Mouse (Mus musculus) adrenal gland, postnatal 10 days (tissue): ENCODE results near the gene Slamf8. TPM values are rescaled to one million over a fixed set of nuclear protein-coding genes. Genes with fewer than 3 reads are reported as not detected.

ENCODE experiments used
- DNase-seq: peaks from one replicate; pipeline ENCODE4 v3.0.0; 2021; ENCODE audit warnings: mixed read lengths
- long read RNA-seq, 2 experiments: library from polyadenylated mRNA; stranded (forward); transcript quantifications; one replicate each; pipeline ENCODE4 v2.0.0; 2021
- total RNA-seq, 2 experiments: library from RNA; stranded (reverse); gene quantifications; 2 replicates each; pipeline ENCODE4 v1.2.3; 2021

The Slamf8 gene
- under 1 TPM in 1 of 2 experiments, not detected in 1; 0.58 TPM for total RNA-seq
- long read RNA-seq, experiment 1, partial matches to known transcripts, result 0 of 2 reads
- long read RNA-seq, experiment 1, other reads (novel, unspliced or antisense), result 0 of 2 reads
- long read RNA-seq, experiment 2, partial matches to known transcripts, result 0 of 2 reads
- long read RNA-seq, experiment 2, other reads (novel, unspliced or antisense), result 0 of 2 reads

DNA sequence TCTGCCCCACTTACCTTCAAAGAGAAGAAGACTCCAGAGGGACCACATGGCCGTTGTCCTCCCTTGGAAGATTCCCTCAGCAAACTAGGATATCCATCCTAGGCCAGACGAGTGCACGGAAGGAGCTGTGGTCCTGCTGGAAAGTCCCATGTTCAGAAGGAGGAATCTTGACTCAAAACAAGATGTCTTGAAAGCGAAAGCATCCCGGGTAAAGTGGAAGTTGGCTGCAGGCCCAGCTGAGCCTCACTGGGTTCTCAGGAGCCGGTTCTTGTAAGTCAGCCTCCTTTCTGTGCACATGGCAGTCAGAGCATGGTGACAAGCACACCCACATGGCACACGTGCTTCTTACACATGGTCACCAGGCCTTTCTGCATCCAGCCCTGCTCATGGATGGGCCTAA, at the start of gene Slamf8:
TSS of gene Slamf8 (minus strand) at position 184 of the 400 bp plus-strand sequence.
- DNase-seq, result peak; percentile 12

DNA sequence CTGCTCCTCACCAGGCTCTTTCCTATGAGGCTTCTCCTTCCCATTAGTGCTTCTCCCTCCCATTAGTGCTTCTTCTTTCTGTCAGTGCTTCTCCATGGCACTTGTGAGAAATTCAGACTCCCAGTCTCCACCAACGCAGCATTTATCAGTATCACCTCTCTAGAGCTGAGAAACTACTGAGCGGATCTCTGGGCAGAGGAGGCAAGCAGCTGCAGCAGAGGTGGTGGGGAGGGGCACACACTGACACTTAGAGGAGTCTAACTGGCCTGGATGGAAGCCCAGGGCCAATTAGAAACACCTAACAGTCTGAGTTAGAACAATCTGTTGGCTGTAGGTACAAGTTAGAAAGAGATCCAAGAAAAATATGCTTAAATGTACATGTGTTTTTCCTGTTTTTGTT, 48.4 kb upstream of the Slamf8 start:
- DNase-seq, result no peak

DNA sequence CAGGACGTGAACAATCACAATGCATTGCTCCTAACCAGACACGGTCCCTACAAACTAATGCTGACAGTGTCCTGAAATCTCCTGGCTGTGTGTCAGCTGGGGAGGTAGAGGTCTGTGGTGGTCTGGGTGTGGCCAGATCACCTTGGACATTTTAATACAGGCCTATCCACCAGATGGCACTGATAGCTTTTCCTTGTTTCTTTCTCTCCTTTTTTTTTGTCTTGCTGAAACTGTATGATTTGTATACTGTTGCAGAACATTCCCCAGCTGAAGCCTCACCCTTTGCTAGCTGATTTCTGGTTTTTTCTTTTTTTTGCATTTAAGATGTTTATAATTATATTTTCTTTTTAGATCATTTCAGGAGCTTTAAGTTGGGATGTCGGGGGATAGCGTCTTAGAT, 47.4 kb upstream of the Slamf8 start:
- DNase-seq, result no peak

DNA sequence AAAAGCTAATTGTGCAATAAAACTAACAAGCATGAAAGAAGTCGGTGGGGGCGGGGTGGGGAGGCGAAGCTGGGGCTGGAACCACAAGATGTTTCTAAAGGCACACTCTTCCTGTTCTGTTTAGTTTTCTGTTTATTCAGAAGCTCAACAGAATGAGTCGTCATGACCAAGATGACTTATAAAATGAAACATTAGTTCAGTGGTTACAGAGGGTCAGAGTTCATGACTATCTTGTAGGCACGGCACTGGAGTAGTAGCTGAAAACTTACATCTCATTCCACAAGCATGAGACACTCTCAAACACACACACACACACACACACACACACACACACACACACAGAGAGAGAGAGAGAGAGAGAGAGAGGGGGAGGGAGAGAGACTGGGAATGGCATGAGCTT, 45.9 kb upstream of the Slamf8 start:
- DNase-seq, result no peak

DNA sequence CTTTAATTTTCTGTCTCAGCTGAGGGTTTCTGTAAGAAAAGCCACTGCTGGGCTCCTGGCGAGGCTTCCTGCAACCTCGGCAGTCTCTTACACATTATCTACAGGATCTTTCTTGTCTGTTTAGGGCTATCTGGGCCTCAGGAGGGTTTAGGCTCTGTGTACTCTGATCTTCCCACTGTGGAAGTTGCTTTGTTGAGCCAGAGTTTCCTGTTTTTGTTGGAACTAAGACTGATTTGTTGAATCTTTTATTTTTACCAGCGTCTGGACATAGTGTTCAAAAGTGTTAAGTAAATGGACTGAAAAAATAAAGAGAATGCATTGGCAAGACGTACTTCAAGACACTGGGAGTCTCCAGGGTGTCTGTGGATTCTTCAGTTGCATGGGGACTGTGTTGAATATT, 44.9 kb upstream of the Slamf8 start:
- DNase-seq, result no peak

DNA sequence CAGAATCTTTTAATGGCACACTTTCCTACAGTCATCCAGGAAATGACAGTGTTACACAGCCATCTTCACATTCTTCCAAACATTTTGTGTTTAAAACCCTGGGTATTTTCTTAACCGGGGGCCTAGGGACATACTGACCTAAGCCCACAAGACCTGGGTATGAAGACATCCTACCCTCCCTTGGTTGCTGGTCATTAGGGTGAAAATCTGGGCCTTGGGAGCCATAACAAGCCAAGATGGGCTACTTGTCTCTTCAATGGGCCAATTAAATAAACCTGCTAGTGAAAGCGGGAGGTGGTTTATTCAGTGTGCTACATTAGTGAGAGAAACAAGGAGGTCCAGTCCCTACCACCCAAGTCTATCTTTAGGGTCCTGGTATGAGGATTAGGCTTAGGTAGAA, 43.8 kb upstream of the Slamf8 start:
- no peak for DNase-seq

DNA sequence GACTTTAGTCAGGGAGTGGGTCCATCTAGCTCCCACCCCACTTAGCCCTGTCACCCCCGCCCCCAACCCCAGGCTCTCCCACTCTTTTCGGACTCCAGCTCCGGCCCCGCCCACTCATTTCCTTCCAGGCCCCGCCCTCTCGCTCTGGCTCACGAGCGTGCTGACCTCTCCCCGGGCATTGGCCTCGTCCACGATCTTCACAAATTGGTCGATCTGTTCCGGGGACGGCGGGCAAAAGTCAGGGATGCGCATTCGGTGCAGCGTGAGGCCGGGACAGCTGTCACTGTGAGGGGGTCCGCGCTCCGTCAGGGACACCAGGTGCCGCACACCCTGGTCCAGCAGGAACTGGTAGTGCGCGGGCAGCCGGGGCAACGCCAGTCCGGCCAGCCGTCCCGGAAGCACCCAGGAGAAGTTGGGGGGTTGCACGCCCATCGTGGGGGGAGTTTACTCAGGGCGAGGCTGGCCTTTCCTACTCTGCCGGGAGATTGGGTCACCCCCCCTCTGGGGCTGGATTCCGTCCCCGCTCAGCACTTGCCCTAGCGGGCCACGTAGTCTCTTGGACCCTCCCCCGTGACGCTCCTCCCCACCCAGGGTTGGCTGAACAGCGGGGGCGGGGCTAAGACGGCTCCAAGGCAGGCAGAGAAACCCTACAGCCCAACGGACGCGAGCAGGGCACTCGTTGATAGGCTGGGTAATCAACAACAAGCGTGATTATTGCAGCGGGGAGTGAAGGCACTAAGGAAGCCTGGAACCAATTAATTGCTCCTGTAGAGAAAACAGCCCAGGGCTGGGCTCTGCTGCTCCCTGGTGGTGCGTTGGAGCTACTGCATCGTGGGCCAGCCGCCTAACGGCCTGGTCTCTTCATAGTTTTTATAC, 42.3 kb upstream of the Slamf8 start, which contains the start of gene Dusp23:
TSS of gene Dusp23 (minus strand) at position 512 of the 876 bp plus-strand sequence.
- DNase-seq, result peak; percentile 98

DNA sequence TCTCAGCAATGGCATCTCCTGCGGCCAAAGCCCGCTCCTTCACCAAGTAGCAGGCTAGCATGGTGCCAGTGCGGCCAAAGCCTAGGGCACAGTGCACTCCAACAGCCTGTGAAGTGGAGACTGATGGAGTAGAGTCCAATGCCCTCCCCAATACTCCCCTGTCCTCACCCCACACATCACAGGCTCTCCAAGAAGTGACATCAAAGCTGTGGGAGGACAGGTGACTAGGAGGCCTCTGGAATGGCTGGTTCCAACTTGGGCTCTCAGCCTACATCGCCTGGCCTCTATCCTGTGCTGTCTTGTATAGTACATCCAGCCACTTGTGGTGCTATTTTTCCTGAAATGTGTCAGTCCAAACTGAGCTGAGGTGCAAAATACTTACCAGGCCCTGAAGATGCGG, 41.4 kb upstream of the Slamf8 start:
- DNase-seq, result no peak

DNA sequence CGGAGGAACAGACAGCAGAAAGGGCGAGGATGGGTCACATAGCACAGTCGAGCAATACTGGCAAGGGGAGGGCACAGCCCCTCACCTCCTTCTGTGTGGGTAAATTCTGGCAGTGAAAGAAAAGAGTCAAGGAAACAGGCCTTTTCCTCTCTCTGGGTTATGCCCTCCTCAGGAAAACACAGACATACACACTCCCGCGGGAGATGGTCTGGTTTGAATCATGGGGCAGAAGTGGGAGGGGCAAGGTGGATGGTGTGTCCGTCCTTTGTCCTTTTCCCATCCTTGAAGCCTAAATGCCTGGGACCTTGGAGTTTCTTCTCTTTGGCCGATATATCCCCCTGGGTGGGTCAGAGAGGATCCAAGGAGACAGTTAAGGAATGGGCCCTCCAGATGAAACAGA, 39.5 kb upstream of the Slamf8 start:
- no peak for DNase-seq

DNA sequence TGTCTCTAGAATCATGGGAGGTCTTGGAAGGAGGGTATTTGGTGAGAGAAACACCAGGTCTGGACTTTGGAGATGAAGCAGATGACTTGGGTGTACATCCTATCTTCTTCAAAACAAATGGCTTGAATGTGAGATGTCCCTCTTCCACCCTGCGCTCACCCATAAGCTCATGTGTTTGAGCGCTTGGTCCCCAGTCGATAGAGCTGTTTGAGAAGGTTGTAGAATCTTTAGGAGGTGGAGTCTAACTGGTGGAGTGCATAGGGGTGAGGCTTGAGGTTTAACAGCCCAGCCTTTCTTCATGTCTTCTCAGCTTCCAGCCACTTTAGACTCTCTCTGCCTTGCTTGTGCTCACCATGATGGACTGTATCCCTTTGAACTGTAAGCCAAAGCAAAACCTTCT, 35.9 kb upstream of the Slamf8 start:
- no peak for DNase-seq

DNA sequence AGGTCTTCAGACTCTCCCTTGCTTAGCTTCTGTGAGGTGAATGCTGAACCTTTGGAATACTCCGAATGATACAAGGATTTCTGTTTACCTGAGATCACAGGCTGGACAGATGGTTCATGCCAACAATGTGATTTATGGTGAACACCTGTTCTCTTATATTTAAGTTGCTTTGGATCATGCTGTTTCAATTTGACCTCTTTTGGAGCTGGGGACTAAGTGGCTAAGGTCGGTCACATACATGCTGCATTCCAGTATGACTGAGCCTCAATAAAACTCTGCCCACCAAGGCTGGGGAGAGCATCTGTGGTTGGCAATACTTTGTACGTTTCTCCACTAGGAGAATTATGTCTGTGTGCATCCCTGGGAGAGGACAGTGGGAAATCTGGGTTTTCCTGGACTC, 33.7 kb upstream of the Slamf8 start:
- no peak for DNase-seq

DNA sequence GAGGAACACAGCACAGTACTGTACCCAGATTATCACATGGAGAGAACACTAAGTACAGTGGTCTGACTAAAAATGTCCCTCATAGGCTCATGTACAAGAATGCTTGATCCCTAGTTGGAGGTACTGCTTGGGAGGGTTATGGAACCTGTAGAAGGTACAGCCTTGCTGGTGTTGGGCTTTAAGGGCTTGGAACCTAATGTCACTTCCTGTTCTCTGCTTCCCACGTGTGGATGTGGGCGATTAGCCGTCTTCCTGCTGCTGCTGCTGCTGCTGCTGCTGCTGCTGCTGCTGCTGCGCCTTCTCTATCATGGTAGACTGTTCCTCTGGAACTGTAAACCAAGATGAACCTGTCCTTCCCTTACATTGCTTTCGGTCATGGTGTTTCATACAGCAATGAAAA, 33.2 kb upstream of the Slamf8 start:
- no peak for DNase-seq

DNA sequence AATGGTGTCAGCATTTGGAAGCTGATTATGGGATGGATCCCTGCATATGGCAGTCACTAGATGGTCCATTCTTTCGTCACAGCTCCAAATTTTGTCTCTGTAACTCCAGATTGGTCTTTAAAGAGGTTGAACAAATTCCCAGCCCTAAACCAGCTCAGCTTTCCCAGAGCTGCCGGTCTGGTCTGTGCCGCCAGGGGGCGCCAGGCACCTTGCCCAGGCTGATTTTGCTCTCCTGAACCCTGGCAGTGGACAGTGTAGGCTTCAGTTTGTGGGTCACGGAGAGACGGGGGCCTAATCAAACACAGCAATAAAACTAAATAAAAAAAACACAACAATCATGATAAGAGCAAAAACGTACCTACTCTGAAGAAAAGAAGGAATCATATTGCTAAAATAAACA, 28.9 kb upstream of the Slamf8 start:
- peak; percentile 88 for DNase-seq

DNA sequence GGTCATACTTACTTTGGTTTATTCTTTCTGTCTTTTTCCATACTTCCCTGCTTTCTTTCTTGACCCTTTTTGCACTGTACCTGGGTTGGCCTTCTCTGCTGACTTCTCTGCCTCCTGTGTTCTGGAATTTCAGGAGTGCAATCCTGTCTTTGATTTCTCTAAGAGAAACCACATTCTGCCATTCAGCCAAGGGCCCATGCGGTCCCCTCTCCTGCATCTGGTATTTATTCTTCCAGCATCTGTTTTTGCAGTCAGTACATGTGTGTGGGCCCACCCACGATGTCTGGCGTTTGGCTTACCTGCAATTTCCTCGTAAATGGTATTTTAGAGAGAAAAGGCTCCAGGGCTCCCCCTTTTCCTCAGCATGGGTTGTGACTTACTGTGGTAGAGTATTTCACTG, 27.8 kb upstream of the Slamf8 start:
- DNase-seq, result no peak

DNA sequence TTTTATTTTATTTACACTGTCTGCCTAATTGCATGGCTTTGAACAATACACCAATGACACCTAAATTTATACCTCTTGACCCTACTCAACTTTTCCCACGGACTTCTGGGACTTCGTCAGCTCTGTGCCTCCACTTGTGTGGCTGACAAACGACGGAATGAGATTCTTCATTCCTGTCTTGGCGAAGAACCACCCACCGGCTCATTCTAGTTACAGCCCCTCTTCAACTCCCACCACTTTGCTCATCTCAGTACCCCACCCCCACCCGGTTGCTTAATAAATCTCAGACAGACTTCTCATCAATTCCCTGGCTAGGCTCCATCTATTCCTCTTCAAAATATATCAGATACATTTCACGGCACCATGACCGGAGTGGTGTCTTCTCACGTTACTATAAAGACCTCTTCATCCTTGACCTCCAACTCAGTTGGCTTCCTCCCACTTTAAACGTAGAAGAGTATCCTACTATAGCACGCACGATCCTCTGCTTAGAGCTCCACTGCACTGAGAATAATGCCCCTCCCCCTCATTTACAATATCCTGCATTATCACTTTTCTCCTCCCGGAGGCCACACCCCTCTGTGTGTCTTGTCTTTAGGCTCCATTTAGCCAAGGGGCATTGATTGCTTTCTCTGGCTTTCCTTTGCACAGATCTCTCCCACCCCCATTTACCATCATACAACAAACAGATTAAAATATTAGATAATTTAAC, 27.2 kb upstream of the Slamf8 start:
- no peak for DNase-seq

DNA sequence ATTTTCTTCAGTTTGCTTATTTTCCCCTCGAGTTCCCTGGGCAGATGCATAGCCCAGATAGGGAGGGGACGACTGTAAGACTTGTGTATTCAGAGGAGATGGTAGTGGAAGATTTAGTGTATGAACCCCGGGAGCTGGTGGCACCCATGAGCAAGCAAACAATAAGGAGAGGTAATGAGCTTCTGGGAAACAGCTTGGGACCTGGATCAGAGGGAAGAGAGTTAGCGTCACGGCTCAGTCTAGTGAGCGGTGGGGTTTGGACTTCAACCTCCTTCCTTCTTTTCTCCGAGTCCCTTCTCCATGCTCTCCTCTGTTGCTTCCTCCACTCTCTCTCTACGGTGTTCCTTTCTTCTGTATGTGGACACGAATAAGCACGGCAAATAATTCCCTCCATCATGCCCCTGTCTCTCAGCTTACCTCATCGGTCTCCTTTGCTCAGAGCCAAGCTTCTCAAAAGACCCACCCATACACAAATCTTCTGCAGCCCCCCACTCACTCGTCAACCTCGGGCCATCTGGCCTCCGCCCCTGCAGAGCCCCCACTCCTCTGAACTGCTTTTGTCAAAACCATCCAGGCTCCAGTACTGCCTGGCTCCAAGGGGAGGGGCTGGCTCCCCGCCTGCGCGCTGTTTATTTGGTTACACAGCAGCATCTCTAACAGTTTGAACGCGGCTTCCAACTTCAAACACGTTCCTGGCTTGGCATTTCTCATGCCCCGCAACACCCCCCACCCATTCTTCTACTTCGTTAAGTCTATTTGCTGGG, 26.4 kb upstream of the Slamf8 start:
- no peak for DNase-seq

DNA sequence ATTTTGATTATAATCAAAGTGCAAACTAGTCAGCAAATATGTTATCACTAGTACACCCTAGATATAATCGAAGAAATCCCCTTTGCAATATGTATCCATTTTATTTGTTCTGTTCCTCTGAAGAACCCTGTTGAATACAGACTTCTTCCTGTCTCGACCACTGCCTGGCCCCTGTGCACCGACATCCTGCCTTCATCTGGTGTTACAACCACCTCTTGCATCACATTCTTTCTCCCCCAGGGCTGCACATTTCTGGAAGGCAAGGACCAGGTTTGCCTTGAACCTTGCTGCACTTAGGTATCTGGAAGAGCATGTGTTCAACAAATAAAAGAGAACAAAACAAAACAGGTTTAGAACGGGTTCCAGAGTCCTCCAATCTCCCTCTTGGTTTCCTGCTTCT, 25.0 kb upstream of the Slamf8 start:
- DNase-seq, result no peak

DNA sequence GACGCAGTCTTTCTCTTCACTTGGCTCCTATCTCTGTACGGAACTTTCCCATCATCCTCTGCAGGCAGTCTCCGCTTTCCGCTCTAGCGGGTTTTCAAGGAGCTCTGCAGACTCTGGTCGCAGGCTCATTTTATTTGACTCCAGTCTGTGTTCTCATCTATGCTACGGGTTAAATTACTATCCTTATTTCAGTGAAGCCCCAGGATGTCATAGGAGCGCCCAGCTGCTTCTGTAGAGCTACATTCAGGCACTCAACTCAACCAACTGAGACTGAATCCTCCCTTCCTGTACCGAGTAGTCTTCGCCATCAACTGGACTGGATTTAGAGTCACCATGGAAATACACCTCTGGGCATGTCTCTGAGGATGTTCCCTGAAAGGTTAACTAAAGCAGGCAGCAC, 24.3 kb upstream of the Slamf8 start:
- no peak for DNase-seq

DNA sequence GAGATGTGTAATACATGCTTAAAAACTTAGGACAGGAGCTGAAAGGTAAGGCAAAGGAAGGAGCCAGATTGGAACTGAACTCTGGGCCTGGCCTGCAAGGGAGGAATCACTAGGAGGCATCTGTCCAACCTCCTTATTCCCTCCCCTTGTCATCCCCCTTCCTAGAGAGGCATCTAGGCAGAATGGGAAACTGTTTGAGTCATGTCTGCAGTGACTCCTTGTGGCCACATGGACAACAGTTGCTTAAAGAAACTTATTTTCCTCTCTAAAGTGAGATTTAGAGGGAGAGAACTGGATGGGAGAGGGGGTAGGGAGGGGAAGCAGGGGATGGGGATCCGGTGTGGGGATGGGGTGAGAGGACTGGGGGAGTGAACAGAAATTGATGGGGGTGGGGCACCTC, 22.4 kb upstream of the Slamf8 start:
- no peak for DNase-seq

DNA sequence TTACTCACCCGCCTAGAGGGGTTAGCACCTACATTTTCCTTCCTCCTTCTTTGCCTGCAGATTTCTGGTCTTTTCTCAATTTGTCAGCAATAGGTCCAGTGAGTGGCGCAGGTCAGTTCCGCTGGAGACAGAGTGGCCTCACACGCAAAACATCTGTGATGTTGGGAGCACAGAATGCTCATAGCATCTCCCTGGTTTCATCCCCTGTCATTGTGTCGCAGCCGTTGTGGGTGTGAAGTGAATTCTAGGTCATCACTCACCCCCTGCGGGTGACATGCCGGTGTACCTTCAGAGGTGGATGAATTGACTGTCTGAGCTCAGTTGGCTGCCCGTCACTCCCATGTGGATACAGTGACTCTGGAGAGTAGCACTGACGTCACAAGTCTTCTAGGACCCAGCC, 20.9 kb upstream of the Slamf8 start:
- DNase-seq, result no peak

DNA sequence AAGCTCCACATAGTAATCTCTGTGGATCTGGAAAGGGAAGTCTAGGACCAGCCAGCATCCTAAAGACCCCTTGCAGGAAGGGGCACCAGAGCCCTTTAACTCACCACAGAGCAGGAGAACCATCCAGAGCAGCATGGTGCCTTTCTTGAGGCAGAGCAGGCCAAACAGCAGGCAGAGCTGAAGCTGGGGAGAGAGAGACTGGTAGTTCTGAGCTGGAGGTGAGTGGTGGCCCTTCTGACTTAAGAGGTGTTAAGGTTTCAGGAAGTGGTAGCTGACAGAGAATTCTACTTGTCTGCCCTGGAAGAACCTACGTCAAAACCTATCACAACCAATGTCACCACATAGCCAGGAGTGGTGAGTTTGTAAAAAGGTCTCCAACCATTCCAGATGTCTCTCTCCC, 12.0 kb upstream of the Slamf8 start, which contains the start of gene Fcrl6:
TSS of gene Fcrl6 (minus strand) at position 226 of the 400 bp plus-strand sequence.
- no peak for DNase-seq

DNA sequence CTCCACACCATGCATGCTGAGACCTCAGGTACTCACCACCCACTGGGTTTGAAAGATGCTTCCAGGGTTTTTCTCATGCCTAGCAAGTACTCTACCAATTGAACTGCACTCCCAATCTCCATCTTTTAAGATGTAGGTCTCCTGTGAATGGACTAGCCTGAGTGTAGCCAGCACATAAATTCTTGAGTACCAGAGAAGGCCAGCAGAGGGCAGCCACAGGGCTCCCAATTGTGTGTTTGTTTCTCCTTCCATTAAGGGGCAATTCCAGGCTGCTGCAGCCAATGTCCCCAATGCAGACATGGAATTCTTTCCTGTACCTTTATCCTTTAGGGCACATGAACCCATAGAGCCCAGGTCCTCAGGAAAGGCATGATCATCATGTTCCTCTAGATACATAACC, 4.1 kb upstream of the Slamf8 start:
- peak; percentile 58 for DNase-seq
